Comparison of ENCODE assay signal across 8 mouse cellular contexts in genomic region chr12:111966683-111967173, GRCm38 (mm10). TPM values are rescaled to one million over a fixed set of nuclear protein-coding genes. Genes with fewer than 3 reads are reported as not detected.
DNase-seq lines count a peak whose midpoint lies in the region; ATAC-seq lines count a peak whose summit lies in the region.

Gene Atp5mpl, minus strand, starts transcription at chr12:111966977.

- peak; percentile 92 for DNase-seq in adipocyte (ENCODE audit: low spot score)
- DNase-seq in embryo, embryonic 10 days (ENCODE audit: low spot score), result peak; percentile 94
- DNase-seq in gastrocnemius, postnatal 10 days, result peak; percentile 99
- peak; percentile 96 for DNase-seq in induced T-regulatory cell, adult 2 months (ENCODE audit: low read depth)
- peak; percentile 84 to 96 for DNase-seq in left cerebral cortex, adult 9 months (ENCODE audit: low spot score in 2 of 2)
- DNase-seq in right cerebral cortex, postnatal 14 days, result peak; percentile 98
- DNase-seq in urinary bladder, postnatal 36 days (ENCODE audit: low spot score in 2 of 2), result peak; percentile 93 to 95

- ATAC-seq in megakaryocyte progenitor cell, adult 5-6 weeks (replicated peaks; ENCODE audit: poor library complexity), result peak; percentile 98

RNA-seq across cellular contexts. Expression of gene Atp5mpl, which starts in this region (rescaled TPM):
- total RNA-seq in gastrocnemius, postnatal 10 days (2021), result 100 to 1,000 TPM; 846 to 916 TPM
- total RNA-seq in megakaryocyte progenitor cell, adult 5-6 weeks (2015), result 491 and 507 TPM in 2 replicates
- 601 and 839 TPM in 2 replicates for total RNA-seq in megakaryocyte progenitor cell, adult 5-6 weeks (2017)

Comparison
In these comparisons a context has a peak if more than half of its experiments do, and no peak if none do; other contexts are left out.
1. Peak in every context shown above with its lines: DNase-seq and ATAC-seq.